Mouse (Mus musculus) lung, postnatal 0 days (tissue): ENCODE results near the gene Wdr20. TPM values are rescaled to one million over a fixed set of nuclear protein-coding genes. Genes with fewer than 3 reads are reported as not detected.
"Not testable (repeated sequence)": the region's sequence is repeated elsewhere in the genome, so short reads cannot be mapped to it uniquely, and the experiment has no call there.

Experiments used
- ATAC-seq: fragments of 200-750 bp; cut with Nextera tagmentation; 2 replicates; pipeline ENCODE4 v1.8.0; 2017; ENCODE audit warnings: moderate library complexity
- DNase-seq: peaks from one replicate; pipeline ENCODE4 v3.0.0-alpha.2; 2016; ENCODE audit warnings: low spot score
- H3K27ac ChIP-seq: fragments of 300-500 bp; sonication (generic); 2 replicates; pipeline ENCODE4 v1.5.1; 2014; ENCODE audit warnings: antibody characterized with exemption, mild to moderate bottlenecking, low read length, mixed read lengths
- H3K27me3 ChIP-seq: fragments of 300-500 bp; sonication (generic); replicated peaks from 2 replicates; pipeline ENCODE4 v1.6.1; 2014; ENCODE audit warnings: low read length, mixed read lengths; ENCODE audit not compliant: insufficient read depth
- H3K36me3 ChIP-seq: fragments of 300-500 bp; sonication (generic); 2 replicates; pipeline ENCODE4 v1.6.1; 2014; ENCODE audit warnings: low read length, mixed read lengths; ENCODE audit not compliant: insufficient read depth
- H3K4me1 ChIP-seq: fragments of 300-500 bp; sonication (generic); 2 replicates; pipeline ENCODE4 v1.6.1; 2014; ENCODE audit warnings: antibody characterized with exemption, low read depth, low read length, mixed read lengths; ENCODE audit not compliant: insufficient read depth
- H3K4me2 ChIP-seq: fragments of 300-500 bp; sonication (generic); replicated peaks from 2 replicates; pipeline ENCODE4 v1.6.1; 2014; ENCODE audit warnings: low read depth, mild to moderate bottlenecking, low read length, moderate library complexity, mixed read lengths
- H3K4me3 ChIP-seq: fragments of 300-500 bp; sonication (generic); 2 replicates; pipeline ENCODE4 v1.5.1; 2014; ENCODE audit warnings: low read depth, low read length
- H3K9ac ChIP-seq: fragments of 300-500 bp; sonication (generic); replicated peaks from 2 replicates; pipeline ENCODE4 v1.6.1; 2014; ENCODE audit warnings: low read depth, mild to moderate bottlenecking
- H3K9me3 ChIP-seq: fragments of 300-500 bp; sonication (generic); 2 replicates; pipeline ENCODE4 v1.6.1; 2016; ENCODE audit warnings: low read length, mixed read lengths
- CTCF ChIP-seq: IDR thresholded peaks from 2 replicates; pipeline ENCODE4 v1.5.1; 2016; ENCODE audit warnings: antibody characterized with exemption, mild to moderate bottlenecking
- EP300 ChIP-seq: IDR thresholded peaks from 2 replicates; pipeline ENCODE4 v1.6.1; 2016; ENCODE audit warnings: antibody characterized with exemption, mild to moderate bottlenecking, control low read depth
- WGBS: fragments of 180-500 bp; shearing (Covaris S2); extraction: QIAGEN DNeasy Blood & Tissue Kit; methylation state at CpG from one replicate; pipeline ENCODE4 v1.1.7; 2014; 5-methylcytosine and 5-hydroxymethylcytosine counted together
- polyA plus RNA-seq: library from polyadenylated mRNA; unstranded; fragments of >200 nt; fragmentation: Nextera tagmentation; extraction: Ambion mirVana; gene quantifications from 2 replicates; pipeline ENCODE4 v1.2.1, GENCODE M21; 2015

Gene Wdr20
- 12.5 and 15.6 TPM in 2 replicates for polyA plus RNA-seq

DNA sequence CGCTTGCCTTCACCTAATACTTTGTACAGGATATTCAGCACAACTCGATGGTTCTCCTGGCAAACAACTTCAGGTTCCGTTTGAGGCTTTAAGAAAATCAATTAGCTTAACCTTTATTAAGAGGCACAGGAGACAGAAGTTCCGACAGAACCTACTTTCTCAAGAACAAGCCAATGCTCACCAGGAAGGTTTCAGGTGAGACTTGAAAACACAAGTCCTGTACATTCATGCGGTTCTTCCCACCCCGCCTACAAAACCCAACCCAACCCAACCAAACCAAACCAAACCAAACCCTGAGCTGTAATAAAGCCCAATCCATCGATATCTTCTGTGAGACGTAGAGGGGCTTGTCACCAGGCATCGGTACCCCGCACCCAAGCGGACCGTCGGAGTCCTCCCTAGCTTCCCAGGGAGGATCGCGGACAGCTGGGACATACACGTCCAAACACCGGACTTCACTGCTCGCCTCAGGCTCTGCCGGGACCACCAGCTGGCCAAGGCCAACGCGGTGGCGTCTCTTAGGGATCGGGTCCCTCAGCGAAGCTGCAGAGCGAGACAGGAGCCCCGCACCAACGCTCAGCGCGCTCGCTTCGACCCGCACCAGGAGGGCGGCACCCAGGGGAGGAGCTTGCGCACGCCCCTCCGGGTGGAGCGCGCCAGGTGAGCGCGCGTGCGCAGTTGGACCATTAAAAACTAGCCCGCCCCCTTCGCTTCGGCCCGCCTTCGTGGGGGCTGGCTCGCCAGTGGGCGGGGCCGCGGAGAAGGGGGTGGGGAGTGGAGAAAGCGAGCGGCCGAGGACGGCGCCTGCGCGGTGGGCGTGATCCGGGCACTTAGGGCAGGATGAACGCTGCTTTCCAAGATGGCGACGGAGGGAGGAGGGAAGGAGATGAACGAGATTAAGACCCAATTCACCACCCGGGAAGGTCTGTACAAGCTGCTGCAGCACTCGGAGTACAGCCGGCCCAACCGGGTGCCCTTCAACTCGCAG is at the start of gene Wdr20:
Wdr20 (plus strand) TSS at position 775 of the 988 bp plus-strand sequence.
- Histone ChIP-seq H3K9ac (peak within 1 kb of the TSS; percentile 98), H3K27ac (peak within 1 kb of the TSS; percentile 81), H3K4me2 (peak within 1 kb of the TSS; percentile 86), H3K27me3 (no peaks in the 10 kb centered on the region), H3K9me3 (no peaks in the 10 kb centered on the region), H3K4me1 (peaks cover 7% of the 10 kb centered on the region), H3K36me3 (no peaks in the 10 kb centered on the region), H3K4me3 (peak within 1 kb of the TSS; percentile 96)
- TF ChIP-seq CTCF (peak; percentile 15; the same call in 1 of the 2 replicates), EP300 (no peak)
- ATAC-seq (peak; percentile 98), DNase-seq (peak; percentile 97)
- WGBS: under 1% methylated on average over 62 of the region's 69 CpGs

DNA sequence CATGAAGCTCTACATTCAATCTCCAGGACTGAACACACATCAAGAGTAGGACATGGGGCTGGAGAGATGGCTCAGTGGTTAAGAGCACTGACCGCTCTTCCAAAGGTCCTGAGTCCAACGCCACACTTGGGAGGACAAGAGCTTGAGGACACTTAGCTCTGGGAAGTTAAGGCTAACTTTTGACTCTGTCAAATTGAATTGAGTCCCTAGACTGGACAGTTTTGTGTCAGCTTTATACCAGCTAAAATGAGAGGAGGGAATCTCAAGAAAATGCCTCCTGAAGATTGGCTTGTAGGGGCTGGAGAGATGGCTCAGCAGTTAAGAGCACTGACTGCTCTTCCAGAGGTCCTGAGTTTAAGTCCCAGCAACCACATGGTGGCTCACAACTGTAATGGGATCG is 48.8 kb upstream of the Wdr20 start:
- H3K9me3 ChIP-seq, H3K4me1 ChIP-seq, DNase-seq, H3K27me3 ChIP-seq, H3K4me2 ChIP-seq, ATAC-seq, H3K27ac ChIP-seq, H3K4me3 ChIP-seq, H3K9ac ChIP-seq: not testable (repeated sequence)
- H3K36me3 ChIP-seq: peaks cover 16% of the 10 kb centered on the region; the same call in 1 of the 2 replicates
- 90% methylated on average over 3 of the region's 3 CpGs for WGBS

DNA sequence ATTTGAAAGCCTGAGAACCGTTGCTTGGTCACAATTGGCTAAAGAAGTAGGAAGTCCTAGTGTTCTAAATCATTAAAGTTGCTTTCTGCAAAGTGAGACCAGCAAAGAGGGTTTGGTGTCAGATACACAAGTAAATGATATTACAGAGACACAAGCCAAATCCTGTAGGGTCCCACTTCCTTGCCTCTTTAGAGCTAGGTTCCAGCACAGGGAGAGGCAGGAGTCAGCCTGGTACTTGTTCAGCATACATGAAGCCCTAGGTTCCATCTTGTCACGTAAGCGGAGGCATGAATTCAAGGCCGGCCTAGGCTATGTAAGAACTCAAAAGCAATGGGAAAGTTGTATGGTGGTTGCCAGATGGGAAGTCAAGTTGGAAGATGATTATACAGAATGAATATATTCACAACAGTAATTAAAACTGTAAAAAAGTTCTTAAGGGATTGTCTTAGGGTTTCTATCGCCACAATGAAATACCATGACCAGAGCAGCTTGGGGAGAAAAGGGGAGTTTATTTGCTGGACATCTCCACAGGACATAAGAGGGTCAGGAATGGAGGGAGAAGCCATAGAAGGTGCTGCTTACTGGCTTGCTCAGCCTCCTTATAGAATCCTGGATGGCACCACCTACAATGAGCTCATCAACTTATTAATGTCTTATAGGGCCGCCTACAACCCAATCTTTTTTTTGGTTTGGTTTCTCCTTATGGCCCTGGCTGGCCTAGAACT is 47.7 kb upstream of the Wdr20 start:
- no peak overlapping the region for H3K27ac ChIP-seq
- H3K27me3 ChIP-seq: no peaks in the 10 kb centered on the region
- no peak overlapping the region for H3K4me2 ChIP-seq
- ATAC-seq (no peak), DNase-seq (no peak)
- 84% methylated on average over 6 of the region's 6 CpGs for WGBS
- peaks cover 3% of the 10 kb centered on the region; the same call in 1 of the 2 replicates for H3K4me1 ChIP-seq
- peaks cover 16% of the 10 kb centered on the region; the same call in 1 of the 2 replicates for H3K36me3 ChIP-seq
- no peak overlapping the region for H3K9ac ChIP-seq
- H3K9me3 ChIP-seq: no peaks in the 10 kb centered on the region
- TF ChIP-seq CTCF: no peak
- no peak overlapping the region for H3K4me3 ChIP-seq

DNA sequence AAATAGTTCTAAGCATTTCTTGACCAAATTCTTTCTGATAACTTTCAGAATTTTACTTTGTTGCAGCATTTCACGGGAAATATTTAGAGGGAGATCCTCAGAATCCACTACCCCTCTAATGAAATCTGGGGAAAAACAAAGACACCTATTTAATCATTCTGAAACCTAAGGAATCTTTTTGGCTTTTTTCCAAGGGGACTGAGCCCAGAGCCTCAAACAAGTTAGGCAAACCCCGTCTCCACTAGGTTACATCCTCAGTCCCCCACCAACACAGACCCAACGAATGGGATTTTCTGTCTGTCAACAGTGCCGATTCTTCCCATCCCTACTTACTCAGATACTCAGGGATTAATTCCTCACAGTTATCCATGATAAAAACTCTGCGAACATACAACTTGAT is 44.4 kb upstream of the Wdr20 start:
- not testable (repeated sequence) for DNase-seq, H3K9ac ChIP-seq, H3K27me3 ChIP-seq

DNA sequence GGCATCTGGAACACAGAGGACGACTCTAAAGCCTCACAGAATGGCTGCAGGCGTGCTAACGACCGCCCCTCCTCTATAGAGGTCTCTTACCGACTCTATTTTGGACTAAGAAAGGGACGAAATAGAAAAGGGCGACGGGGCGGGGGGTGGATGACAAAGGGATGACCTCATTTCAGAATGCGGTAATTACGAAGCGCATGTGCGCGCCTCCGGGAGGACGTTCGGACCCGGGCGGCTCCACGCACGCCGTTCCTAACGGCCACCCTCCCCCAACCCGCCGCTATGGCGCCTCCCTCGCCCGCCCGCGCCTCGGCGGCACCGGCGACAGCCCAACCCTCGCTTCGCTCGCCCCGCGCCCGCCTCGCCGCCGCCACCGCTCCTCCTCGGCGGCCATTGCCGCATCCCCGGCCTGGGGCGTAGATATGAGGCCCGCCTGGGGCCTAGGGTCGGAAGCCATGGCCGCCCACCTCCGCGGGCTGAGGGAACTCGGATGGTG is 42.0 kb upstream of the Wdr20 start:
- peak overlapping the region; percentile 92 for H3K27ac ChIP-seq

More for the DNA sequence above, 44.4 kb upstream of the Wdr20 start:
- not testable (repeated sequence) for H3K9me3 ChIP-seq, H3K4me3 ChIP-seq, H3K4me2 ChIP-seq, ATAC-seq, H3K4me1 ChIP-seq, H3K27ac ChIP-seq
- 47% methylated on average over 5 of the region's 5 CpGs for WGBS
- peaks cover 16% of the 10 kb centered on the region; the same call in 1 of the 2 replicates for H3K36me3 ChIP-seq

More for the DNA sequence above, 42.0 kb upstream of the Wdr20 start:
- DNase-seq (peak; percentile 67), ATAC-seq (peak; percentile 47)
- H3K27me3 ChIP-seq: no peaks in the 10 kb centered on the region
- 2% methylated on average over 30 of the region's 55 CpGs for WGBS
- H3K9ac ChIP-seq: peak overlapping the region; percentile 95
- H3K4me3 ChIP-seq: peak overlapping the region; percentile 100
- no peaks in the 10 kb centered on the region for H3K9me3 ChIP-seq
- TF ChIP-seq EP300 (no peak), CTCF (no peak)
- H3K4me1 ChIP-seq: peaks cover 3% of the 10 kb centered on the region; the same call in 1 of the 2 replicates
- peaks cover 10% of the 10 kb centered on the region; the same call in 1 of the 2 replicates for H3K36me3 ChIP-seq
- peak overlapping the region; percentile 82 for H3K4me2 ChIP-seq
